Mouse (Mus musculus) forebrain, embryonic 14.5 days (tissue): ENCODE results near the gene Tfcp2. TPM values are rescaled to one million over a fixed set of nuclear protein-coding genes. Genes with fewer than 3 reads are reported as not detected.
"Not testable (repeated sequence)": the region's sequence is repeated elsewhere in the genome, so short reads cannot be mapped to it uniquely, and the experiment has no call there.

Experiments used
- ATAC-seq: fragments of 200-750 bp; cut with Nextera tagmentation; 2 replicates; pipeline ENCODE4 v1.8.0; 2017; ENCODE audit warnings: mild to moderate bottlenecking, moderate library complexity
- DNase-seq: peaks from one replicate; pipeline ENCODE4 v3.0.0-alpha.2; 2015; ENCODE audit warnings: low spot score
- H3K27ac ChIP-seq: fragments of 300-500 bp; sonication (generic); 2 replicates; pipeline ENCODE4 v1.5.1; 2014; ENCODE audit warnings: low read depth, mild to moderate bottlenecking, control low read depth, low read length, moderate library complexity
- H3K27me3 ChIP-seq: fragments of 300-500 bp; sonication (generic); replicated peaks from 2 replicates; pipeline ENCODE4 v1.6.1; 2014; ENCODE audit warnings: low read length, control low read depth, mixed read lengths; ENCODE audit not compliant: control insufficient read depth, insufficient read depth
- H3K36me3 ChIP-seq: fragments of 300-500 bp; sonication (generic); 2 replicates; pipeline ENCODE4 v1.6.1; 2014; ENCODE audit warnings: low read length, control low read depth; ENCODE audit not compliant: control insufficient read depth, insufficient read depth
- H3K4me1 ChIP-seq: fragments of 300-500 bp; sonication (generic); 2 replicates; pipeline ENCODE4 v1.6.1; 2014; ENCODE audit warnings: antibody characterized with exemption, low read length, control low read depth; ENCODE audit not compliant: control insufficient read depth, insufficient read depth
- H3K4me2 ChIP-seq: fragments of 300-500 bp; sonication (generic); 2 replicates; pipeline ENCODE4 v1.6.1; 2014; ENCODE audit warnings: mild to moderate bottlenecking, control low read depth, low read length
- H3K4me3 ChIP-seq: fragments of 300-500 bp; sonication (generic); 2 replicates; pipeline ENCODE4 v1.5.1; 2014; ENCODE audit warnings: low read depth, low read length, control low read depth
- H3K9ac ChIP-seq: fragments of 300-500 bp; sonication (generic); 2 replicates; pipeline ENCODE4 v1.6.1; 2014; ENCODE audit warnings: mild to moderate bottlenecking, low read length, control low read depth, moderate library complexity
- H3K9me3 ChIP-seq: fragments of 300-500 bp; sonication (generic); replicated peaks from 2 replicates; pipeline ENCODE4 v1.6.1; 2016; ENCODE audit warnings: low read length, control low read depth, mixed read lengths; ENCODE audit not compliant: control insufficient read depth
- WGBS: fragments of 180-500 bp; shearing (Covaris S2); extraction: QIAGEN DNeasy Blood & Tissue Kit; methylation state at CpG from one replicate; pipeline ENCODE4 v1.1.7; 2014; 5-methylcytosine and 5-hydroxymethylcytosine counted together
- polyA plus RNA-seq: library from polyadenylated mRNA; unstranded; fragments of >200 nt; fragmentation: Nextera tagmentation; extraction: Ambion mirVana; gene quantifications from 2 replicates; pipeline ENCODE4 v1.2.1, GENCODE M21; 2014

The Tfcp2 gene
- polyA plus RNA-seq, 1 experiment from 2014 or later, result 22.1 TPM

DNA sequence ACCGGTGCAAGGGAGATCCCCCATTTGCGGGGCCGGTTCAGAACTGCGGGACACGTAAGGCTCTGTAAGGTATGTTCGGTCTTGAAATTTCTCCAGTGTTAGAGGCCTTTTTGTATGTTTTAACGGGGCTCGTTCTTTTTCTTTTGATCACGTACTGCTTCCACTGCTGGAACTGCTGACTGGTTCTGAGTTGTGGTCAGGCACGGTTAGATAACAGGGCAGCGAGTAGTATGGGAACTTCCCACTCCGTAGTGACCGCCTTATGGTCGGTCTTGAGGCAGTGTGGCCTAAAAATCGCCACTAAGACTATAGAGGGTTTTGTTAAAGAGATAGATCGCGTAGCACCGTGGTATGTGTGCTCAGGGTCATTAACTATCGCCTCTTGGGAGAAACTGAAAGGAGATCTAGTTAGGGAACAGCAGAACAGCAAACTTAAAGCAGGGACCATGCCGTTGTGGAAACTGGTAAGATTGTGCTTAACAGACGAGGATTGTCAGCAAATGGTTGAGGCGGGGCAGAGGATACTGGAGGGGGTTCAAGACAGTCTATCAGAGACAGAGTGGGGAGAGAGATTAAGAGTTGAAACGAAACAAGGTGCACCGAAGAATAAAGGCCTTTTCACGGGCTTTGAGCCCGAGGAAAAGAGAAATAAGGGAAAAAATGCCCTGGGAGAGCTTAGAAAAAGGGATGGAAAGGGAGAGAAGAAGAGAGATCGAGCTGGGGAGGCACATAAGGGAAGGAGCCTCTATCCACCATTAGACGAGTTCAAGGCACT, 8.7 kb downstream of the Tfcp2 start:
- H3K4me2 ChIP-seq, DNase-seq, H3K4me3 ChIP-seq, ATAC-seq, H3K36me3 ChIP-seq, H3K4me1 ChIP-seq, H3K27me3 ChIP-seq, H3K9me3 ChIP-seq, H3K9ac ChIP-seq, H3K27ac ChIP-seq: not testable (repeated sequence)
- 97% methylated on average over 24 of the region's 28 CpGs for WGBS

DNA sequence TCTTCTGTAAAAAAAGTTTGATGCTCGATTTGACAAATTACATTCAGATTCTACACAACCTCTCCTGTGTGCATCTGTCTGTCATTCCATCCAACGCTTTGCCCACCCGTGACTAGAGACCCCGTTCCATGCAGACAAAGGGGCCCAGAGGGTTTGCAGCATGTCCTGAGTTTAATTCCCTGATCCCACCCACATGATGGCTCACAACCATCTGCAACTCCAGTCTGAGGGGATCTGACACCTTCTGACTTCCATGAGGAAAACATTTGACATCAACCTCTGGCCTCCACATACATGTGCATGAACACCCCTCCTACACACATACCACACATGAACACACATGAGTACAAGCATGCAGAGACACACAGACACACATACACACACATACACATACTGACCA, 10.4 kb downstream of the Tfcp2 start:
- H3K9ac ChIP-seq, result no peak overlapping the region
- no peak overlapping the region for H3K27ac ChIP-seq
- H3K4me2 ChIP-seq, result no peak overlapping the region
- ATAC-seq (no peak), DNase-seq (no peak)
- H3K27me3 ChIP-seq, result no peaks in the 10 kb centered on the region
- H3K36me3 ChIP-seq, result 0 out of 2 replicates have a peak, but pooled peaks cover 9% of the 10 kb centered on the region
- no peaks in the 10 kb centered on the region for H3K9me3 ChIP-seq
- 94% methylated on average over 4 of the region's 4 CpGs for WGBS
- no peaks in the 10 kb centered on the region for H3K4me1 ChIP-seq
- H3K4me3 ChIP-seq, result no peak overlapping the region

DNA sequence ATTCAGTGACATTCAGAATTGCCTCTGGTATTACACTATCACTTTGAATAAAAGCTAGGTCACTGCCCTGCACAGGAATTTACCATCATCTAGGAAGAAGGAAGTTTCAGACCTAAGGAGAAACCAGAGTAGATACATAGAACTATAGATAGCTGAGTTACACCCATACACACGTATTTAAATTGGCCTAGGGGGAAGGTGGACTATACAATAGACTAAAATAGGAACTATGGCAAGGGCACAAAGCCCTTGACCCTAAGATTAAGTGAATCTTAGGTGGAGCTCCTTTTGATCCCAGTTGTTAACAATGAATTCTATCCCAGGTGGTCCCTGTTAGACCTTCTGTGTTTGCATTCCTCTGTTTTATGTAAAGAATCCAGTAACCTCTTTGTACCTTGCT, 10.8 kb downstream of the Tfcp2 start:
- not testable (repeated sequence) for H3K9me3 ChIP-seq, H3K27ac ChIP-seq, H3K4me3 ChIP-seq, H3K9ac ChIP-seq, H3K4me2 ChIP-seq, H3K27me3 ChIP-seq, ATAC-seq, H3K4me1 ChIP-seq, DNase-seq
- 80% methylated on average over 1 of the region's 1 CpGs for WGBS
- peaks cover 12% of the 10 kb centered on the region; the same call in 1 of the 2 replicates for H3K36me3 ChIP-seq

DNA sequence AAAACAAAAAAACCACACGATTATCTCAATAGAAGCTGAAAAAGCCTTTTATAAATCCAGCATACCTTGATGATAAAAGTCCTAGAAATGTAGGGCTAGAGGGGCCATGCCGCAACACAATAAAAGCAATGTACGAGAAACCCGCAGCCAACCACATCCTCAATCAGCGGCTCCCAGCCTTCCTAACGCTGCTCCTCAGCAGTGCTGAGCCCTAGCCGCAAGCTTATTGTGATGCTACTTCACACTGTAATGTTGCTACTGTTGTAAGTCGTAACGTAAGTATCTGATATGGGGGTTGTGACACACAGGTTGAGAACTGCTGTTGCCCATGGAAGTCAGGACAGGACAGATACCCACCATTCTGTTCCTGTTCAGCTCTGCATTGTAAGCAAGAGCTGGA, 12.4 kb downstream of the Tfcp2 start:
- H3K27ac ChIP-seq, result no peak overlapping the region
- ATAC-seq (no peak), DNase-seq (no peak)
- H3K9me3 ChIP-seq, result no peaks in the 10 kb centered on the region
- no peak overlapping the region for H3K4me3 ChIP-seq
- no peak overlapping the region for H3K9ac ChIP-seq
- 94% methylated on average over 9 of the region's 9 CpGs for WGBS
- no peak overlapping the region for H3K4me2 ChIP-seq
- H3K36me3 ChIP-seq, result peaks cover 23% of the 10 kb centered on the region; the same call in 1 of the 2 replicates
- no peaks in the 10 kb centered on the region for H3K27me3 ChIP-seq
- H3K4me1 ChIP-seq, result no peaks in the 10 kb centered on the region

DNA sequence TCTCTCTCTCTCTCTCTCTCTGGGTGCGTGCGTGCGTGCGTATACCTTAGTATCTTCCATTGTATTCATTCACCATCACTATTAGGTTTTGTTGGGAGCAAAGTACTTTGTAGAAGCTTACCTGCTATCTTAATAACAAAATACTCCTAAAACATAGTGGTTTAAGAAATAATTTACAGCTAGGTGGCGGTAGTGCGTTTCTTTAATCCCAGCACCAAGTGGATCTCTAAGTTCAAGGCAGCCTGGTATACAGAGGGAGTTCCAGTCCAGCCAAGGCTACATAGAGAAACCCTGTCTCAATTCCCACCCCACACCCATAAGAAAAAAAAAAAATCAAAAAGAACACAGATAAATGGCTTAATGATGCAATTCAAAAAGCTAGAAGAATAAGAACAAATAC, 13.9 kb downstream of the Tfcp2 start:
- Histone ChIP-seq H3K27ac (no peak overlapping the region), H3K27me3 (no peaks in the 10 kb centered on the region), H3K4me1 (no peaks in the 10 kb centered on the region), H3K9me3 (no peaks in the 10 kb centered on the region), H3K4me3 (no peak overlapping the region), H3K9ac (no peak overlapping the region), H3K4me2 (no peak overlapping the region), H3K36me3 (peaks cover 23% of the 10 kb centered on the region; the same call in 1 of the 2 replicates)
- 85% methylated on average over 6 of the region's 6 CpGs for WGBS
- DNase-seq (peak; percentile 64), ATAC-seq (no peak)

DNA sequence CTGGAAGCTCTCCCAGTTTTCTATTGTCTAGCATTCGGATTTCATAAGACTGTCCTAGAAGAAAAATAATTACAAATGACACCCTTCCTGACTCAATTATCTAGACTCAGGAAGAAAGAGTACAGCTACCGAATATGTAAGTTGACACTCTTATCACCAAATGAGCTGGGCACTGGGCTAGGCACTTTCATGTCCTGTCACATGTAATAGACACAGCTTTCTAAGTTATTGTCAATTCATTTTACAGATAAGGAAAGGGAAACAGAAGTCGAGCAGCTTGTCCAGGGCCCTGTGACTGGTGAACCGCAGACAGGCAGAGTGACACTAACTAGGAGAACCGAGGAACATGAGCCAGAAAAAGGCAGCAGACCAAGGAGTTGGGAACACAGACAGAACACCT, 23.9 kb downstream of the Tfcp2 start:
- Histone ChIP-seq H3K4me1 (no peaks in the 10 kb centered on the region), H3K27me3 (no peaks in the 10 kb centered on the region), H3K9me3 (no peaks in the 10 kb centered on the region), H3K27ac (no peak overlapping the region), H3K36me3 (peaks cover 22% of the 10 kb centered on the region), H3K4me3 (no peak overlapping the region), H3K9ac (no peak overlapping the region), H3K4me2 (no peak overlapping the region)
- 88% methylated on average over 5 of the region's 5 CpGs for WGBS
- ATAC-seq (no peak), DNase-seq (no peak)

DNA sequence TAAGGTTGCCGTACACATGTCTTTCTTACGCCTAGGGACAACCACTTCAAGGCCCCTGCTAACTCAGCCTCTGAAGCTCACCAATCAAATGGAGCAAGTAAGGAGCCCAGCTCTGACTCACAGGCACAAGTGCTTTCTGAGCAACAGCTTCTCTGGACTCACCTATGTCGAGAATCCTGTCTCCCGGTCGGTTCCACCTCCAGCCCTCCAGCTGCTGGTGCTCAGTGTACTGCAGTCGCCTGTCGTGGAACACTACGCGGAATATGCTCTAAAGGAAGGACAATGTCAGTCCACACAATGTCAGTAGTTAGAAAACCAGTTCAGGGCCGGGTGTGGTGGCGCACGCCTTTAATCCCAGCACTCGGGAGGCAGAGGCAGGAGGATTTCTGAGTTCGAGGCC, 26.4 kb downstream of the Tfcp2 start:
- no peaks in the 10 kb centered on the region for H3K4me1 ChIP-seq
- whole genome bisulfite sequencing, result 95% methylated on average over 14 of the region's 14 CpGs
- H3K4me3 ChIP-seq, result no peak overlapping the region
- H3K27me3 ChIP-seq, result no peaks in the 10 kb centered on the region
- H3K4me2 ChIP-seq, result no peak overlapping the region
- no peak overlapping the region for H3K27ac ChIP-seq
- H3K9me3 ChIP-seq, result no peaks in the 10 kb centered on the region
- H3K36me3 ChIP-seq, result peaks cover 40% of the 10 kb centered on the region
- ATAC-seq, result no peak
- H3K9ac ChIP-seq, result no peak overlapping the region
- no peak for DNase-seq

DNA sequence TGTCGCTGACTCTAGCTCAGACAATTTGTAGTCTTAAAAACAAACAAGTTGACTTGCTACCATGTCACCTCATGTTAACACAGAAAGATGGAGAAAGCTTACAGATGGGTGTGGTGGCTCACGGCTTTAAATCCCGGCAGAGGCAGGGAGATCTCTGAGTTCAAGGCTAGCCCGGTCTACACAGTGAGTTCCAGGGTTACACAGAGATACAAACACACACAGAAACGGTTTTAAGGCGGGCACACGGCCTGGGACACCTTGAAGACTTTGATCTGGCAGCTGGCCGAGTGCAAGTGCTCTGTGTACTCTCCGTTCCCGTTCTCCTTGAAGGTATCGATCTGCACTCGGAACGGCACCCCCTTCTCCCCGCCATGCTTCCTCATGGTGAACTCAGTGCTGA, 31.5 kb downstream of the Tfcp2 start:
- H3K27me3 ChIP-seq, result no peaks in the 10 kb centered on the region
- 96% methylated on average over 14 of the region's 14 CpGs for WGBS

DNA sequence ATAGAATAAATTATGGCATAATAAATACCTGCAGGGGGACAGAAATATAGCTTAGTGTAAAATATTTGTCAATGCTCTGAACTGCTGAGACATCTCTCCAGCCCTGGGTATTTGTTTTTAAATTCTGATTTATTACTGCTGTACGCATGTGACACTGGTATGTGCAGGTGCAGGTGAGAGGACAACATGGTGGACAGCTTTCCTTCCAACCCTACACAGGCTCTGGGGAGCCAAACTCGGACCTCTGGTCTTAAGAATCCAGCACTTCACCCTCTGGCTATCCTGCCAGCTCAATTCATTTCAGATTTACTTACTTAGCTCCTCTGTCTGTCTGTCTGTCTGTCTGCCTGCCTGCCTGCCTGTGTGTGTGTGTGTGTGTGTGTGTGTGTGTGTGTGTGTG, 36.7 kb downstream of the Tfcp2 start:
- Histone ChIP-seq H3K27me3 (no peaks in the 10 kb centered on the region), H3K4me2 (no peak overlapping the region), H3K9me3 (no peaks in the 10 kb centered on the region), H3K4me1 (no peaks in the 10 kb centered on the region), H3K27ac (no peak overlapping the region), H3K4me3 (no peak overlapping the region), H3K9ac (no peak overlapping the region), H3K36me3 (peaks cover 68% of the 10 kb centered on the region)
- 91% methylated on average over 2 of the region's 2 CpGs for WGBS
- DNase-seq (no peak), ATAC-seq (no peak)

More for the DNA sequence above, 31.5 kb downstream of the Tfcp2 start:
- Histone ChIP-seq H3K36me3 (peaks cover 63% of the 10 kb centered on the region), H3K4me3 (no peak overlapping the region), H3K9ac (no peak overlapping the region), H3K9me3 (no peaks in the 10 kb centered on the region), H3K4me2 (no peak overlapping the region), H3K4me1 (no peaks in the 10 kb centered on the region), H3K27ac (no peak overlapping the region)
- ATAC-seq (no peak), DNase-seq (no peak)
